Comparison of ENCODE assay signal across 8 mouse cellular contexts in the genomic region with DNA sequence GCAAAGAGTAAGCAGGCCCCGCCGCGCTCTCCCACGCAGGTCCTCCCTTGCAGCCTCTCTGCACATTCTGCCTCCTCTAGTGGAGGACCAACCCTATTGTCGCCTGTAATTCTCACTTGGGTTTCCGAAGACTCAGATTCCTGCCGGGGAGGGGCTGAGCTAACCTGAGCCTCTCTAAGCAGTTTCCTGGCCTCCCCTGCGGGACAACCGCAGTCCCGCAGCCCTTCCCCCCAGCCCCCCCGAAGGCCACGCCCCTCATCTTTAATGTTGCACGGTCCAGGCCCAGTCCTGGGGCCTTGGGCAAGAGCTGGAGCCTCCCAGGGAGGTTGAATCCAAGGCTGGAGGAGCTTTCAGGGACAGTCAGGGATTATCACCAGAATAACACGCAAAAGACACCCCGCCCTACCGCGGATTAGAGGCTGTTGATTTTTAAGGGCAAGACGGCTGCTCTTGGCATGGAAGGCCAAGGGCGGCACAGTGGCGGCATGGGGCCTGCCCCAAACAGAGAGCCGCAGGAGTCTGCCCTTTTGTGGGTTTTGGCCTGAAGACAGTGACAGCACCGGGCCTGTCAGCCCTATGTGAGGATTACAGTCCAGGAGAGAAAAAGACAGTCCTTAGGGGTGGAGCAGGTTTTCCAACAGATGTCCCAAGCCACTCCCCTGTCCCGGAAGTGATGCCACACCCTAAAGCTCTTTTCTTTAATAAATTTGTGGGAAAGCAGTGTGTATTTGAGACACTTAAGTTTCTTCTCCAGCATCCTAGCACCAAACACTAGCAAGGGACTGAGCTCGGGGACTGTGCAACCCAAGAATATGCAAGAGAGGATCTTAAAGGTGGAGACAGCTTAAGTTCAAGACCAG.
A peak's percentile ranks its signal among the peaks of the same experiment; 100 is the strongest.
DNase-seq lines count a peak whose midpoint lies in the region; ATAC-seq and TF ChIP-seq lines count a peak whose summit lies in the region.

No protein-coding gene starts in this region.

- peak overlapping the region; percentile 27 for H3K4me2 ChIP-seq in embryonic facial prominence, embryonic 11.5 days (ENCODE audit: low read depth, low read length)
- peak overlapping the region; percentile 51 for H3K4me2 ChIP-seq in heart, embryonic 14.5 days (ENCODE audit: low read length)
- peak overlapping the region; percentile 64 for H3K4me2 ChIP-seq in liver, embryonic 11.5 days
- H3K4me2 ChIP-seq in neural tube, embryonic 13.5 days, result peak overlapping the region; percentile 42

- H3K9me3 ChIP-seq in embryonic facial prominence, embryonic 11.5 days (replicated peaks; ENCODE audit: control insufficient read depth, low read length), result no peaks in the 10 kb centered on the region
- H3K9me3 ChIP-seq in heart, embryonic 14.5 days (ENCODE audit: control insufficient read depth, low read length), result no peaks in the 10 kb centered on the region
- no peaks in the 10 kb centered on the region for H3K9me3 ChIP-seq in liver, embryonic 11.5 days (ENCODE audit: control insufficient read depth, low read length)
- H3K9me3 ChIP-seq in neural tube, embryonic 13.5 days, result no peaks in the 10 kb centered on the region

- no peak for TF ChIP-seq POLR2A in kidney, adult 2 months (IDR thresholded peaks at IDR 0.05; ENCODE audit: low read depth, low read length)

- H3K4me3 ChIP-seq in kidney, adult 2 months (ENCODE audit: insufficient read depth, low read depth, low read length), result no peak overlapping the region
- no peak overlapping the region for H3K4me3 ChIP-seq in embryonic facial prominence, embryonic 11.5 days (ENCODE audit: low read depth, low read length)
- no peak overlapping the region for H3K4me3 ChIP-seq in heart, embryonic 14.5 days (ENCODE audit: control insufficient read depth in 1 of 2, insufficient read depth in 1 of 2, low read depth in 1 of 2, low read length in 2 of 2)
- peak overlapping the region; percentile 33 for H3K4me3 ChIP-seq in liver, embryonic 11.5 days (ENCODE audit: low read depth, low read length)
- 0 out of 2 replicates have a peak overlapping the region, but pooled peaks have one; percentile 16 for H3K4me3 ChIP-seq in neural tube, embryonic 13.5 days

- H3K27me3 ChIP-seq in kidney, adult 2 months (replicated peaks; ENCODE audit: control insufficient read depth, insufficient read depth, low read length), result no peaks in the 10 kb centered on the region
- no peaks in the 10 kb centered on the region for H3K27me3 ChIP-seq in embryonic facial prominence, embryonic 11.5 days (ENCODE audit: control insufficient read depth, insufficient read depth, low read length)
- H3K27me3 ChIP-seq in heart, embryonic 14.5 days (ENCODE audit: control insufficient read depth, insufficient read depth, low read length), result no peaks in the 10 kb centered on the region
- H3K27me3 ChIP-seq in liver, embryonic 11.5 days (replicated peaks; ENCODE audit: control insufficient read depth, insufficient read depth, low read length), result no peaks in the 10 kb centered on the region
- H3K27me3 ChIP-seq in neural tube, embryonic 13.5 days, result no peaks in the 10 kb centered on the region

- TF ChIP-seq CTCF in kidney, adult 2 months (conservative IDR thresholded peaks at IDR 0.05; ENCODE audit: insufficient read depth, insufficient read length, low read depth, low read length), result no peak

- no peak overlapping the region for H3K27ac ChIP-seq in kidney, adult 2 months (ENCODE audit: insufficient read depth, low read depth, low read length)
- no peak overlapping the region for H3K27ac ChIP-seq in embryonic facial prominence, embryonic 11.5 days (replicated peaks; ENCODE audit: low read depth, low read length)
- 0 out of 4 replicates have a peak overlapping the region, but pooled peaks of 1 of the 2 experiments have one; percentile 15 for H3K27ac ChIP-seq in heart, embryonic 14.5 days (replicated peaks in 1 of 2; ENCODE audit: control insufficient read depth in 1 of 2, insufficient read depth in 1 of 2, low read depth in 2 of 2, low read length in 2 of 2)
- H3K27ac ChIP-seq in liver, embryonic 11.5 days (ENCODE audit: low read depth, low read length), result no peak overlapping the region
- no peak overlapping the region for H3K27ac ChIP-seq in neural tube, embryonic 13.5 days (replicated peaks)

- DNase-seq in kidney, adult 2 months, result peak; percentile 18
- no peak for DNase-seq in kidney, adult 18-20 months
- peak; percentile 58 for DNase-seq in embryonic facial prominence, embryonic 11.5 days (ENCODE audit: low spot score)
- DNase-seq in liver, embryonic 11.5 days (ENCODE audit: low spot score), result no peak
- DNase-seq in right cerebral cortex, adult 18-20 months, result no peak
- no peak for DNase-seq in right cerebral cortex, postnatal 25 days

- H3K36me3 ChIP-seq in kidney, adult 2 months (ENCODE audit: control insufficient read depth, insufficient read depth, low read length), result no peaks in the 10 kb centered on the region
- H3K36me3 ChIP-seq in embryonic facial prominence, embryonic 11.5 days (replicated peaks; ENCODE audit: control insufficient read depth, insufficient read depth, low read depth, low read length), result no peaks in the 10 kb centered on the region
- no peaks in the 10 kb centered on the region for H3K36me3 ChIP-seq in heart, embryonic 14.5 days (ENCODE audit: control insufficient read depth, insufficient read depth, low read length)
- no peaks in the 10 kb centered on the region for H3K36me3 ChIP-seq in liver, embryonic 11.5 days (ENCODE audit: control insufficient read depth, insufficient read depth, low read length)
- no peaks in the 10 kb centered on the region for H3K36me3 ChIP-seq in neural tube, embryonic 13.5 days

- H3K9ac ChIP-seq in embryonic facial prominence, embryonic 11.5 days (replicated peaks; ENCODE audit: low read length), result 0 out of 2 replicates have a peak overlapping the region, but pooled peaks have one; percentile 4
- H3K9ac ChIP-seq in heart, embryonic 14.5 days (ENCODE audit: low read length), result no peak overlapping the region; the same call in 1 of the 2 replicates
- no peak overlapping the region for H3K9ac ChIP-seq in liver, embryonic 11.5 days (ENCODE audit: low read depth, low read length)
- H3K9ac ChIP-seq in neural tube, embryonic 13.5 days, result no peak overlapping the region

- H3K4me1 ChIP-seq in kidney, adult 2 months (ENCODE audit: control insufficient read depth, insufficient read depth, low read length), result 0 out of 2 replicates have a peak, but pooled peaks cover 2% of the 10 kb centered on the region
- no peaks in the 10 kb centered on the region; the same call in 1 of the 2 replicates for H3K4me1 ChIP-seq in embryonic facial prominence, embryonic 11.5 days (ENCODE audit: control insufficient read depth, insufficient read depth, low read length)
- peaks cover 44 to 46% of the 10 kb centered on the region in 2 experiments for H3K4me1 ChIP-seq in heart, embryonic 14.5 days (ENCODE audit: control insufficient read depth in 2 of 2, insufficient read depth in 2 of 2, low read length in 2 of 2)
- peaks cover 20% of the 10 kb centered on the region for H3K4me1 ChIP-seq in liver, embryonic 11.5 days (replicated peaks; ENCODE audit: control insufficient read depth, insufficient read depth, low read length)
- H3K4me1 ChIP-seq in neural tube, embryonic 13.5 days (replicated peaks), result peaks cover 18% of the 10 kb centered on the region

- 50% methylated on average over 24 of the region's 24 CpGs for WGBS in kidney, adult 2 months
- 16% methylated on average over 24 of the region's 24 CpGs for WGBS in embryonic facial prominence, embryonic 11.5 days
- WGBS in heart, embryonic 14.5 days, result 33% methylated on average over 24 of the region's 24 CpGs
- 24% methylated on average over 24 of the region's 24 CpGs for WGBS in liver, embryonic 11.5 days
- 22% methylated on average over 24 of the region's 24 CpGs for WGBS in neural tube, embryonic 13.5 days

- peak; percentile 51 for ATAC-seq in embryonic facial prominence, embryonic 11.5 days (replicated peaks; ENCODE audit: insufficient number of reproducible peaks, low FRiP score, low TSS enrichment, low read depth)
- ATAC-seq in heart, embryonic 14.5 days (ENCODE audit: insufficient number of reproducible peaks, insufficient read depth, low FRiP score, low read depth), result no peak
- peak; percentile 29 for ATAC-seq in liver, embryonic 11.5 days (replicated peaks; ENCODE audit: low FRiP score)
- ATAC-seq in neural tube, embryonic 13.5 days (ENCODE audit: low read depth), result 0 out of 2 replicates have a peak, but pooled peaks have one; percentile 30

Comparison
In these comparisons a context has a peak if more than half of its experiments do, and no peak if none do; other contexts are left out.
1. DNase-seq: peak in kidney, adult 2 months (single experiment) and embryonic facial prominence, embryonic 11.5 days (single experiment); none in kidney, adult 18-20 months (single experiment), liver, embryonic 11.5 days (single experiment), right cerebral cortex, adult 18-20 months (single experiment) and right cerebral cortex, postnatal 25 days (single experiment).
2. H3K4me3 ChIP-seq: peak in liver, embryonic 11.5 days (single experiment) and neural tube, embryonic 13.5 days (single experiment); none in kidney, adult 2 months (single experiment), embryonic facial prominence, embryonic 11.5 days (single experiment) and heart, embryonic 14.5 days (0 of 2).
3. Peak in every context shown above with its lines, with median percentiles within 50 percentile points of each other: H3K4me2 ChIP-seq.